Comparison of ENCODE assay signal across 29 mouse cellular contexts in the genomic region with DNA sequence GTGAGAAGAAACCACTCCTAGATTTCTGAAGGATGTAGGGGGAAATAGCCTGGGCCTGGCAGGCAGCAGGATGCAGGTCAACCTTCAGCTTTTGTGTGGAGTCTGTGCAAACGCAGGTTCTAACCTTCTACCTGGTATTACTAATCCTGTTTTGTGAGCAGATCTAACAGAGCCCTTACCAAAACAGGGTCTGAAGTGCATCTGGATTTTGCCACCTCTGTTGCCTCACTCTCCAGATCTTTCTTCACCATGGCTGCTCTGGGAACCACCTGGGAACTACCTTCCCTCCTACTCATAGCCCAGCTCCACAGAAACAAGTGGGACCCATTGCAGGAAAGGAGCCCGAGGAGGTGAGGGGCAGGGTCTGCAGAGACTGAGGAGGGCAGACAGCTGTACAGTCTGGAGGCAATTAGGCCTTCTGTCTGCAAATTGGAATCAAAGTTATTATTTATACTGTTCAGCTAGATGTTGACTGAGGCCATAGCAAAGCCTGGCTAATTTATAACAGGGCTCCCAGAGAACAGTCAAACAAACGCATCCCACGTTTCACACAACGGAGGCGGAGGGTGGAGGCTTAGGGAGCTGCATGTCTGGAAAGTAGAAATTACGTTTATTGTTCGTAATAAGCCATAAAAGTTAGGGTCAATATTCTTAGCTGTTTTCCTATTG. TPM values are rescaled to one million over a fixed set of nuclear protein-coding genes. Genes with fewer than 3 reads are reported as not detected.
DNase-seq lines count a peak whose midpoint lies in the region; ATAC-seq and TF ChIP-seq lines count a peak whose summit lies in the region.
"Had no signal": no experiment of that assay in that cellular context is flagged by ENCODE, and none has a peak within 500 bp of the region (broad histone marks: within the 10 kb centered on the region; RNA-seq: fewer than 3 reads in every experiment).

No protein-coding gene starts in this region.

- TF ChIP-seq CTCF in liver, adult 2 months (IDR thresholded peaks at IDR 0.05; ENCODE audit: low read depth, low read length), result no peak
- no peak for TF ChIP-seq CTCF in stomach, postnatal 0 days (IDR thresholded peaks at IDR 0.05; ENCODE audit: low read depth)

- no peak for TF ChIP-seq EP300 in stomach, postnatal 0 days (optimal IDR thresholded peaks at IDR 0.05)

- peak; percentile 65 for DNase-seq in liver, adult 2 months (ENCODE audit: extremely low read depth, low read depth, low spot score)
- no peak for DNase-seq in liver, embryonic 11.5 days (ENCODE audit: low spot score)
- DNase-seq in stomach, postnatal 0 days (ENCODE audit: low spot score), result no peak
- DNase-seq in lung, postnatal 25 days (ENCODE audit: low spot score), result no peak
- DNase-seq in right cerebral cortex, postnatal 4 days, result no peak
- DNase-seq: adrenal gland, postnatal 36 days; B cell, adult 2 months; cerebellum, adult 18-20 months; cerebellum, postnatal 10 days; forebrain, postnatal 0 days; heart, adult 2 months; heart, postnatal 4 days; kidney, adult 8-10 months; kidney, postnatal 4 days; liver, embryonic 13.5 days; thymus, adult 18-20 months; thymus, postnatal 25 days had no signal

- peak overlapping the region; percentile 60 for H3K27ac ChIP-seq in liver, adult 2 months (replicated peaks; ENCODE audit: insufficient read depth, low read depth, low read length)
- H3K27ac ChIP-seq in liver, embryonic 11.5 days (ENCODE audit: low read depth, low read length), result no peak overlapping the region
- peak overlapping the region; percentile 37; the same call in 1 of the 2 replicates for H3K27ac ChIP-seq in stomach, embryonic 15.5 days
- H3K27ac ChIP-seq in stomach, postnatal 0 days (replicated peaks), result no peak overlapping the region
- peak overlapping the region; percentile 33; the same call in 1 of the 2 replicates for H3K27ac ChIP-seq in intestine, embryonic 16.5 days (ENCODE audit: low read length)
- H3K27ac ChIP-seq: heart, adult 2 months; hindbrain, embryonic 15.5 days; kidney, postnatal 0 days; liver, embryonic 13.5 days; lung, embryonic 15.5 days; macrophage; midbrain, embryonic 15.5 days; neural tube, embryonic 15.5 days had no signal

- ATAC-seq in liver, embryonic 11.5 days (replicated peaks; ENCODE audit: low FRiP score), result no peak
- 0 out of 2 replicates have a peak, but pooled peaks have one; percentile 29 for ATAC-seq in stomach, embryonic 15.5 days (ENCODE audit: insufficient read depth, low FRiP score, low read depth)
- ATAC-seq in stomach, postnatal 0 days (ENCODE audit: low FRiP score, low TSS enrichment), result no peak
- ATAC-seq in intestine, embryonic 16.5 days, result peak; percentile 77
- ATAC-seq: forebrain, postnatal 0 days; inflammation-experienced regulatory T-cells, adult 6 months; midbrain, embryonic 15.5 days had no signal

- H3K9ac ChIP-seq in liver, adult 2 months (ENCODE audit: low read depth, low read length), result no peak overlapping the region
- H3K9ac ChIP-seq in liver, embryonic 11.5 days (ENCODE audit: low read depth, low read length), result no peak overlapping the region
- H3K9ac ChIP-seq in stomach, embryonic 15.5 days, result no peak overlapping the region
- H3K9ac ChIP-seq in stomach, postnatal 0 days (ENCODE audit: low read length), result no peak overlapping the region
- H3K9ac ChIP-seq in intestine, embryonic 16.5 days (ENCODE audit: low read depth, low read length), result no peak overlapping the region
- H3K9ac ChIP-seq: forebrain, postnatal 0 days; heart, embryonic 12.5 days; hindbrain, embryonic 15.5 days; liver, embryonic 13.5 days; lung, embryonic 15.5 days; midbrain, embryonic 15.5 days; neural tube, embryonic 15.5 days had no signal

- no peaks in the 10 kb centered on the region for H3K36me3 ChIP-seq in liver, adult 2 months (ENCODE audit: control insufficient read depth, insufficient read depth, low read length)
- no peaks in the 10 kb centered on the region for H3K36me3 ChIP-seq in liver, embryonic 11.5 days (ENCODE audit: control insufficient read depth, insufficient read depth, low read length)
- H3K36me3 ChIP-seq in stomach, embryonic 15.5 days, result no peaks in the 10 kb centered on the region
- H3K36me3 ChIP-seq in stomach, postnatal 0 days (ENCODE audit: control insufficient read depth, insufficient read depth, low read length), result no peaks in the 10 kb centered on the region
- H3K36me3 ChIP-seq in intestine, embryonic 16.5 days (ENCODE audit: control insufficient read depth, insufficient read depth, low read length), result no peaks in the 10 kb centered on the region
- H3K36me3 ChIP-seq: heart, embryonic 12.5 days; hindbrain, embryonic 15.5 days; liver, embryonic 13.5 days; lung, embryonic 15.5 days; midbrain, embryonic 15.5 days; neural tube, embryonic 15.5 days had no signal

- WGBS in liver, adult 2 months, result 17% methylated on average over 8 of the region's 8 CpGs
- WGBS in liver, embryonic 11.5 days, result 61% methylated on average over 8 of the region's 8 CpGs
- 37% methylated on average over 8 of the region's 8 CpGs for WGBS in stomach, embryonic 15.5 days
- 29% methylated on average over 8 of the region's 8 CpGs for WGBS in stomach, postnatal 0 days
- 39% methylated on average over 8 of the region's 8 CpGs for WGBS in intestine, embryonic 16.5 days

- H3K9me3 ChIP-seq in liver, embryonic 11.5 days (ENCODE audit: control insufficient read depth, low read length), result no peaks in the 10 kb centered on the region
- no peaks in the 10 kb centered on the region for H3K9me3 ChIP-seq in stomach, embryonic 15.5 days
- no peaks in the 10 kb centered on the region for H3K9me3 ChIP-seq in stomach, postnatal 0 days (ENCODE audit: control insufficient read depth, low read length)
- H3K9me3 ChIP-seq in intestine, embryonic 16.5 days (ENCODE audit: control insufficient read depth, low read length), result no peaks in the 10 kb centered on the region
- H3K9me3 ChIP-seq: heart, embryonic 12.5 days; hindbrain, embryonic 15.5 days; liver, embryonic 13.5 days; lung, embryonic 15.5 days; midbrain, embryonic 15.5 days; neural tube, embryonic 15.5 days had no signal

- no peaks in the 10 kb centered on the region for H3K27me3 ChIP-seq in liver, adult 2 months (ENCODE audit: control insufficient read depth, insufficient read depth, low read length)
- peaks cover 7% of the 10 kb centered on the region; the same call in 1 of the 2 replicates for H3K27me3 ChIP-seq in liver, embryonic 11.5 days (replicated peaks; ENCODE audit: control insufficient read depth, insufficient read depth, low read length)
- no peaks in the 10 kb centered on the region for H3K27me3 ChIP-seq in stomach, embryonic 15.5 days (replicated peaks)
- H3K27me3 ChIP-seq in stomach, postnatal 0 days (ENCODE audit: control insufficient read depth, insufficient read depth, low read length), result no peaks in the 10 kb centered on the region
- no peaks in the 10 kb centered on the region for H3K27me3 ChIP-seq in intestine, embryonic 16.5 days (replicated peaks; ENCODE audit: control insufficient read depth, insufficient read depth, low read length)
- H3K27me3 ChIP-seq: hindbrain, embryonic 15.5 days; midbrain, embryonic 15.5 days had no signal

- H3K79me2 ChIP-seq in liver, adult 2 months (ENCODE audit: control insufficient read depth, insufficient read depth, low read length), result no peaks in the 10 kb centered on the region

- peaks cover 17% of the 10 kb centered on the region for H3K4me1 ChIP-seq in liver, adult 2 months (ENCODE audit: control insufficient read depth, insufficient read depth, low read length)
- H3K4me1 ChIP-seq in liver, embryonic 11.5 days (replicated peaks; ENCODE audit: control insufficient read depth, insufficient read depth, low read length), result no peaks in the 10 kb centered on the region
- H3K4me1 ChIP-seq in stomach, embryonic 15.5 days, result peaks cover 12% of the 10 kb centered on the region; the same call in 1 of the 2 replicates
- H3K4me1 ChIP-seq in stomach, postnatal 0 days (replicated peaks; ENCODE audit: control insufficient read depth, insufficient read depth), result no peaks in the 10 kb centered on the region; the same call in 1 of the 2 replicates
- peaks cover 23% of the 10 kb centered on the region for H3K4me1 ChIP-seq in intestine, embryonic 16.5 days (ENCODE audit: control insufficient read depth, insufficient read depth, low read length)
- H3K4me1 ChIP-seq: liver, embryonic 13.5 days had no signal

- no peak overlapping the region for H3K4me3 ChIP-seq in liver, adult 2 months (ENCODE audit: insufficient read depth, low read depth, low read length)
- no peak overlapping the region for H3K4me3 ChIP-seq in liver, embryonic 11.5 days (ENCODE audit: low read depth, low read length)
- H3K4me3 ChIP-seq in stomach, embryonic 15.5 days (replicated peaks), result no peak overlapping the region
- H3K4me3 ChIP-seq in stomach, postnatal 0 days (ENCODE audit: low read depth, low read length), result no peak overlapping the region
- no peak overlapping the region for H3K4me3 ChIP-seq in intestine, embryonic 16.5 days (ENCODE audit: low read length)
- H3K4me3 ChIP-seq: heart, adult 2 months; heart, embryonic 12.5 days; hindbrain, embryonic 15.5 days; liver, embryonic 13.5 days; lung, embryonic 15.5 days; midbrain, embryonic 15.5 days; neural tube, embryonic 15.5 days had no signal

- no peak overlapping the region for H3K4me2 ChIP-seq in liver, embryonic 11.5 days
- no peak overlapping the region for H3K4me2 ChIP-seq in stomach, embryonic 15.5 days
- H3K4me2 ChIP-seq in stomach, postnatal 0 days (replicated peaks; ENCODE audit: low read depth), result no peak overlapping the region
- H3K4me2 ChIP-seq in intestine, embryonic 16.5 days (ENCODE audit: low read depth, low read length), result no peak overlapping the region
- H3K4me2 ChIP-seq: heart, embryonic 12.5 days; hindbrain, embryonic 15.5 days; liver, embryonic 13.5 days; lung, embryonic 15.5 days; midbrain, embryonic 15.5 days; neural tube, embryonic 15.5 days had no signal

- TF ChIP-seq POLR2A in liver, adult 2 months (IDR thresholded peaks at IDR 0.05; ENCODE audit: extremely low read depth, insufficient read depth, low read length), result no peak

RNA-seq across cellular contexts. Expression of a gene that starts 25.9 kb away (rescaled TPM):
- total RNA-seq in liver, adult 2 months (2014; rRNA removed), result 0.18 and 0.34 TPM in 2 replicates
- polyA plus RNA-seq in liver, adult 2 months (2012; rRNA removed), result 1.8 and 2.5 TPM in 2 replicates
- polyA plus RNA-seq in liver, embryonic 11.5 days (2014; fragmentation: Nextera tagmentation; extraction: Ambion mirVana), result 10.8 and 11.7 TPM in 2 replicates
- 42.0 and 50.9 TPM in 2 replicates for polyA plus RNA-seq in stomach, embryonic 15.5 days (2015; fragmentation: Nextera tagmentation; extraction: Ambion mirVana)
- 26.7 and 27.0 TPM in 2 replicates for polyA plus RNA-seq in stomach, postnatal 0 days (2015; fragmentation: Nextera tagmentation; extraction: Ambion mirVana)
- 25.5 and 26.5 TPM in 2 replicates for polyA plus RNA-seq in intestine, embryonic 16.5 days (2015; fragmentation: Nextera tagmentation; extraction: Ambion mirVana)
- total RNA-seq: common myeloid progenitor, adult 5-6 weeks; megakaryocyte-erythroid progenitor cell, adult 5-6 weeks had no signal
- polyA plus RNA-seq: inflammation-experienced regulatory T-cells, adult 6 months; macrophage had no signal

Comparison
In these comparisons a context has a peak if more than half of its experiments do, and no peak if none do; other contexts are left out.
1. H3K27ac ChIP-seq: peak in liver, adult 2 months (single experiment), stomach, embryonic 15.5 days (single experiment) and intestine, embryonic 16.5 days (single experiment); none in liver, embryonic 11.5 days (single experiment) and stomach, postnatal 0 days (single experiment).
2. ATAC-seq: peak in stomach, embryonic 15.5 days (single experiment) and intestine, embryonic 16.5 days (single experiment); none in liver, embryonic 11.5 days (single experiment) and stomach, postnatal 0 days (single experiment).